Mouse (Mus musculus): Measurements from ENCODE around the gene Tmem38b.
"Not testable (repeated sequence)": the region's sequence is repeated elsewhere in the genome, so short reads cannot be mapped to it uniquely, and the experiment has no call there.

Gene Tmem38b

DNA sequence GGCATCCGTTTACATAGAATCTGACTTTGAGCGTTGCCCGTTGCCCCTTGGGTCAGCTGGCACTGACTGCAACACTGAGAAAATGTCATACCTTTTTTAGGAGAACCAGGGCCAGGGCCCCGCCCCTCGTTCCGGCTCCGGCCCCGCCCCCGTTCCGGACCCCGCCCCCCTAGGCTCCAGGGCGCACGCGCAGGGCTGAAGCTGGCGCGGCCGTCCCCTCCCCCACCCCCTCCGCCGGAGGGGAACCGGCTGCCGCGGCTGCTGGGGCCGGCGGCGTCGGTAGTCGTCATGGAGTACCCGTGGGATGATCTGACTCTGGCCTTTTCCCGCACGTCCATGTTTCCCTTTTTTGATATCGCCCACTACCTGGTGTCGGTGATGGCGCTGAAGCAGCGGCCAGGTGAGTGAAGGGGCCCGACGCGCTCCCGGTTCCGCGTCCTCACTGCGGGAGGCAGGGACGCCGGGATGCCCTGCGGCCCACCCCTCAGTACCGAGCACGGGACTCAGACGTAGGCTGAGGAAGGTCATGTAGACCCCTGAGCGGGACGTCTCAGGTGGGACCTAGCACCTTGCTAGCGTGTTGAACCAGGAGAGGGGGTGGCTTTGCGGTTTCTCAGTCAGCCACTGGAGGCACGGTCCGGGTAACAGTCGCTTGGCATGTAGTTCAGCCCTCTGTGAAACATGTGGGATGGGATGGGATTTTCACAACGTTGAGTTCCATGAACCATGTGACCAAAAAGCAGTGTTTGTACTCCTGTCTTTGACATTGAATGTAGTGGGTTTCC lies at the start of gene Tmem38b:
Gene Tmem38b (plus strand): TSS at position 225 of the 785 bp plus-strand sequence.
- peak; percentile 33 to 63 for DNase-seq (ENCODE audit: low spot score in 2 of 2)

DNA sequence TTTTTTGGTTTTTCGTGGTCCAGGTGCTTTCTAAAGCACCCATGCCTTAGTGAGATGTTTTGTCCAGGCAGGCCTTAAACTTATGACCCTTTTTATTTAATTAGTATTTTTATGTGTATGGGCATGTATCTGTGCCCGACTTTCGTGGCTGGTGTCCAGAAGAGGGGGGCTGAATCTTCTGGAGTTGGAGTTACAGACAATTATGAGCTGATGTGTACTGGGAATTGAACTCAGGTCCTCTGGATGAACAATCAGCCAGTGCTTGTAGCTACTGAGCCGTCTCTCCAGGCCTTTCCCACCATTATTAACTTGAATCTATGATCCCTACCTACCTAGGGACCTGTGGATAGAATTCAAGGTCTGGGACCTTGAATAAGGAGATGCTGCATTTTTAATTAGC lies 44.4 kb upstream of the Tmem38b start:
- DNase-seq (ENCODE audit: low spot score in 2 of 2), result no peak

DNA sequence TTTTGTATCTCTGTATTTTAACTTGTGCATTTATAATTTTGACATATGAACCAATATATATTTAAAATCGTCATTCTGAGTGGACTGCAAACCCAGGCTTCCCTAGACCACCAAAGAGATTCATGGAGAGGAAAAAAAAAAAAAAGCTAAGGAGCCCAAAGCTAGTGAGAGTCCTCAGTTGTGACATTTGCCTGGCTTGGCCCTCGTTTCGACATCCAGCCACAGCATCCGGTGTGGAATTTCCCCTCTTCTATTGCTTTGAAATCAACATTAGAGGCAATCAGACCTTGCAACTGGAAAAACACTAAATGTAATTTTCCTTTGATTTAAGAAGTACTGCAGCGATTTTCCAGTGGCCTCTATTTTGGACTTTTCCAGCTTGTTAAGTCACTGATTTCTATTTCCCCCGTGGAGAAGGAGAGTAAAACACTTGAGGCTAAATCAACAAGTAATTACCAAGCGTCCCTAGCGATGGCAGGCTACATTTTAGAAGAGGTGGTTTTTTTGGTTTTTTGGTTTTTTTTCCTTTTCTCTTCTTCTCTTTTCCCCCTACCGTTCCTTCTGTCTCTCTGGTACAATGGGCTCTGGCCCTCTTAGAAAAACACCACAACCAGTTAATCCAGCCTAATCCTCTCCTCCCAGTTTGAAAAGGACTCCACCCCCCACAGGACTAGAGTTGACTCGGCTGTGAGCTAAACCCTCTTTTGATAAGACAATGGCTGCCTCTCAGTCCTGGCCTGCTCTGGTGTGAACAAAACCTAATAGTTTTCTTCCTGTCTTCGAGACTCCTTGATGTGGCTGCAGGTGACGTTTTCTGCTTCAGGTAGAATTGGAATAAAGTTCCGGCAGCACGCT lies 43.4 kb upstream of the Tmem38b start:
- DNase-seq (ENCODE audit: low spot score in 2 of 2), result no peak

DNA sequence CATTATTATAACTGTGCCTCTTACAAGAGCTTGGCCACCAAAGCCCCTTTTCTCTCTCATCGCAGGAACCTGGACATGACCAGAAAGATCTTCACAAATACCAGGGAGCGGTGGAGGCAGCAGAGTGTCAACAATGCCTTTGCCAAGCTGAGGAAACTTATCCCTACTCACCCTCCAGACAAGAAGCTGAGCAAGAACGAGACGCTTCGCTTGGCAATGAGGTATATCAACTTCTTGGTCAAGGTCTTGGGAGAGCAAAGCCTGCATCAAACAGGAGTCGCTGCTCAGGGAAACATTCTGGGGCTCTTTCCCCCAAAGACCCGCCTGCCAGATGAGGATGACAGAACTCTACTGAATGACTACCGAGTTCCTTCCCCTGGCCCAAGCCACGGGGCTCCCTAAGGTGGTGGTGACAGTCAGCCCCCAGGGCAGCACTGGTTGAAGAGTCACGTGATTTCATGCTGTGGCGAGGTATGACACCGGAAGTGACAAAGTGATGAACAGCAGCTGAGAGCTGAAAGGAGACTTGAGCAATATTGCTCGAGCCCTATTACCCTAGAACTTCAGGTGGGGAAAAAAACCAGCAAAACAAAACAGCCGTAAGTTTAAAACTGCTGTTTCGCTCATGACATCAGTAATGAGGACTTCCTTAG lies 40.0 kb upstream of the Tmem38b start:
- no peak for DNase-seq (ENCODE audit: low spot score in 2 of 2)

DNA sequence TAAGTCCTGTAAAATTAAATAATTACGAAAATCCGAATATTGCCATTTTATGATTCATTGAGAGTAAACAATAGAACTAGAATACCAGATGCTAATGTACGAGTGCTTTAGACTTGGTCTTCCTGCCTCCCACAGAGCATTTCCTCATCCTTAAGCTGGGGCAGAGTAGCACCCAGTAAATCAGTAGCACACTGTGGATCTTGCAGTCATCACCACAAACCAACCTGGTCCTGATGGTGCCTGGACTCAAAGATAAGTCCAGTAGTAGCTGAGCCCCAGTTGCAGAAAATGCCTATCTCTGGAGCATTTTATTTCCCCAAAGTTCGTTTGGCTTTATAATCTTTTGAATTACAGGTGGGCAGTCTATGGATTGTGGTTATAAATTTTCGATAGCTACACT lies 39.0 kb upstream of the Tmem38b start:
- DNase-seq (ENCODE audit: low spot score in 2 of 2), result no peak

DNA sequence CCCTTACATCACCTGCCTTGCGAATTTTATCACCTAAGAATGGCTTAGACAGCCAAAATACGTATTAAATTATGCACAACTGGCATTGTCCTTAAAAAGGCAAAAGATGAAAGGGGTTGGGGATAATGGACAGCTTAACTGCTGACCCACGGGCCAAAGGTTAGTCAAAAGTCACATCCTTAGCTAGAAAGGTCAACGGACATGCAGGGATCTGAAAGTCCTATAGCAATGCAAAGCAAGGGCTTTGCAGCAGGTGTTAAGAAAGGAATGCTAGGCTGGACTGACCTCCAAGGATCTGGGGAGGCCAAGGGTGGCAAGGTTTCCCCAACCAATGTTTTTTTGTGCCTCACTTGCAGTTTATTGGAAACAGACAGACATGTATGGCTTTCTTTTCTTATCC lies 36.5 kb upstream of the Tmem38b start:
- DNase-seq (ENCODE audit: low spot score in 2 of 2), result no peak

DNA sequence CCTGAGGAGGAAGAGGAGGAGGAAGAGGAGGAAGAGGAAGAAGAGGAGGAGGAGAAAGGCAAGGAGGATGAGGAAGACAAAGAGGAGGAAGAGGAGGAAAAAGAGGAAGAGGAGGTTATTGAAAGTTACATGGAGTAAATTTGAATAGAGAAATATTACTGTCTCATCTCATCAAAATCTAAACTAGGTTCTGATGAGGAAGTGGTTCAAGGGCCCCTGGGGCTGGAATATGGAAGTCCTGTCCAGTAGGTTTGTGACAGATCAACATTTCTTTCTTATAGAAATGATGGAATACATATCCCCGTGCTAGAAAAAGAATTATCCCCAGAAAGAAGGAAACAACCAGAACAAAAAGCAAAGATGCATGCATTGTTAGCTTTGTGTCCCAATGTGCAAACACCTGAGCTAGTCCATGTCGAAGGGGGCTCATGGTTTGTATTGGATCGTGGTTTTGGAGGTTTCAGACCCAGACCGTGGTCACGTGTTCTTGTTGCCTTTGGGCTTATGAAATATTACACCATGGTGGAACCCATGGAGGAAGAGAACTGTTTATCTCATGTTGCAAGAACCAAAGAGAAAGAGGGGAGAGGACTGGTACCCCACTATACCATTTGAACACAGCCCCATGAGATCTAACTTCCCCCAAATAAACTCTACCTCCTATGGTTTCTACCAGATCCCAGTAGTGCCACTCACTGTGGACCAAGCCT lies 31.4 kb upstream of the Tmem38b start:
- no peak for DNase-seq (ENCODE audit: low spot score in 2 of 2)

DNA sequence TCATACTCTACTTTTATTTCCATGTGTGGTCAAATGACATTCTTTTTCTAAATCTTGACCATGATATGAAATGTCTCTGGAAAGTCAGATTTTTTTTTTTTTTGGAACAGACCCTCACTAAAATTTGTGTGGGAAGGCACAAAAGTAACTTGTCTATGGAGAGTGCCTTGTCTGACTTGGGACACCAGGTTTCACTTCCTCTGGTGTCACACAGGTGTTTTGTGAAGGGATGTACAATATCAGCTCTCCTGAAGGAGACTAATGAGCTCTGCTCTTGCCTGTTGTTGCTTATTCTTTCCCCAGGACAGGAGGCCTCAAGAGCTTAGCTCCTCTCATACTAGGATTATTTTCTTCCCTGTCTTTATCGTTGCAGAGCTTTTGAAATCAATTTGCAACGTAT lies 30.8 kb upstream of the Tmem38b start:
- DNase-seq (ENCODE audit: low spot score in 2 of 2), result no peak

DNA sequence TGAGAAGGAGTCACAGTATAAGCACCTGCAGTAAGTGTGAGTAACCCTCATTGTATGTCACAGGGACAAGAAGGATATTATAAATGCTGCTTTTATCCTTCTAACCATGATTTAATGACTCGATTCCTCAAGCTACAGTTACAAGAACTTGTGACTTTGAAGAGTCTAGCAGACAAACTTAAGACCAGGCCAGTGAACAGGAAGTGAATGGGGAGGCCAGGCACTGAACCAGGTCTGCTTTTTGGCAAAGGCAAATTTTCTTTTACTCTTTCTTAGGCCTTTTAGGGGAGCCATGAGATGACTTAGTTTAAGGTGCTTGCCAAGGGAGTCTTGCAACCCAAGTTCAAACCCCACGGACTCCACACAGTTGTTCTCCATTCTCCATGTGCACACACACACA lies 30.1 kb upstream of the Tmem38b start:
- DNase-seq (ENCODE audit: low spot score in 2 of 2), result no peak

DNA sequence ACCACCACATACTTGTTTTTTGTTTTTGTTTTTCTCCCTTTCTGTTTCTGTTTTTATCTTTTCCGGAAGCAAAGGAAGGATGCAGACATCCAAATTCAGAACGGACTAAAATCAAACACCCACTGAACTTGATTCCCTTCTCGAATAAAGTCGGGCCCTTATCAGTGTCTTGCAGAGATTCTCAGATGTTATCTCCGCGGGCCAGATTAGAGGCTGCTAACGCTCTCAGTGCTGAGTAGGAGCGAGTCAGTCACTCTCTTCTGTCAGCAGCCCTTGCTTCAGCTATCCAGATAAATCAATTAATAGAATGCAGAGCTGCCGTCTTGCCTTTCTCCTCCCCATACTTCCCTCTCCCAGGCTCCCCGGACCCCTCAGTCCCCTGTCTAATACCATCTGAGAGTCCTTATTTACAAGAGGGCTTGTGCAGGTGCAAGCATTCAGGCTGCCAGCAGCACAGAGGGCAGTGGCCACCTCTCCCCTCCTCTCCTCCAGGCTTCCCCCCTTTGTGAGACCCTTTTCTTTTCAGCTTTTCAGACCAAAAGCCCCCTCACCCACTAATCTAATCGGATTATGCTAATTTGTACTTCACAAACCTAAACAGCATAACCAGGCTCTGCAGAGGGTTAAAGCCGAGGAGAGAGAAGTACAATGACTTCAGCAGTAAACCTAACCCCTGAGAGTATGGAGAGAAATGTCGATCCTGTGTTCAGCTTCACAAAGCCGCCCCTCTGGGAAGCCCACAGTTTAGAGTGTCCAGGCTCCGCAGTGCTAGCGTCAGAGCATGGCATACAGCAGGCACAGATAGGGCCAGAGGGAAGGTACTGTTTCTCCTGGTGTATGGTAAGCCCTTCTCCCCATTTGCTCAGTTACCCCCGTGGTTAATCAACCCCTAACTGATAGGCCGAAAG lies 28.7 kb upstream of the Tmem38b start:
- no peak for DNase-seq (ENCODE audit: low spot score in 2 of 2)

DNA sequence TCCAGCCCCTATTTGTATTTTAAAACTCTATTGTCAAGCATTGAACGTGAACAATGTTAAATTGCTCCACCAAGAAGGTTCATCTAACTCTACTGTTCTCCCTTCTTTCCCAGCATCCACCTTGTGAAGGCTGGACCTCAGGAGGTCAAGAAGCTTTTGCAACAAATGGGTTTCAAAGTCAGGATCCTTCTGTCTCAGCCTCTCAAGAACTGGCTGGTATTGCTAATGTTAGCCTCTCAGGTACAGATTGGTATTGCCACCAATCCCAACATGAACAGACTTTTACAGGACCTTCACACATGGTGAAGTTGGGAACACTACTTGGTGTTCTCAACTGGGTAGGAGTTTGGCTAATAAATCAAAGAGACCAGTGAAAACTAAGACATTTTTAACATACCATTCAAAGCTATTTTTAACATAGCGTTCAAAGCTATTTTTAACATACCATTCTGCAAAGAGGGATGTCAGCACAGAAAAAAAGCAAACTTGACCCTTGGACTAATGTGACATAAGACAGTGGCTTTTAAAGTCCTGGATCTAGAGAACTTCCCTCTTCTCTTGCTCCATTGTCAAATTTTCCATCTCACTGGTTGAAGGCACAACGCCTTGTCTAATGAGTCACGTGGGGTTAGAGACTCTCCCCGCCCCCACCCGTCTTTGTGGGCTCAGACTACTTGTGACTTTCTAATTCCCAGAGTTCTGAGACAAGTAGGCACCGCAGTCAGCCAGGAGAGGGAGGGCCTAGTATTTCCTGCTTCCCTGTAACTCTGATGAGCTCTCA lies 26.8 kb upstream of the Tmem38b start:
- no peak for DNase-seq (ENCODE audit: low spot score in 2 of 2)

DNA sequence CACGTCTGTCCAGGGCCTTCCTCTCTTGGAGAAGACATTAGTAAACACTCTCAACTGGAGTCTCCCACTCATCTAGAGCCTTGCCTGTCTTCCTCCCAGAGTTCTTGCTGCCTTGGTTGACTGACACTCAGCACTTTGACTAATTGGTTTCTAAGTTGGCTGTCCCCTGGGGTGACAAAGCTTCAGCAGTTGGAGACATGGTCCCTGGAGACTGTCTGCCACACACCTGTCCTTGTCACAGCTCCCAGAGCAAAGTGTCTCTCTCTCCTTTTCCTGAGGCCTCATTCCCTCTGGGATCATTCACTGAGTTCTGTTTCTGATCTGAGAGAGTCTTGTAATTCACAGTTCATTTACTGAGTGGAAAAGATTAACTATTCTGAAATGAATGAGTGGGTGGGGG lies 26.1 kb upstream of the Tmem38b start:
- DNase-seq (ENCODE audit: low spot score in 2 of 2), result no peak

DNA sequence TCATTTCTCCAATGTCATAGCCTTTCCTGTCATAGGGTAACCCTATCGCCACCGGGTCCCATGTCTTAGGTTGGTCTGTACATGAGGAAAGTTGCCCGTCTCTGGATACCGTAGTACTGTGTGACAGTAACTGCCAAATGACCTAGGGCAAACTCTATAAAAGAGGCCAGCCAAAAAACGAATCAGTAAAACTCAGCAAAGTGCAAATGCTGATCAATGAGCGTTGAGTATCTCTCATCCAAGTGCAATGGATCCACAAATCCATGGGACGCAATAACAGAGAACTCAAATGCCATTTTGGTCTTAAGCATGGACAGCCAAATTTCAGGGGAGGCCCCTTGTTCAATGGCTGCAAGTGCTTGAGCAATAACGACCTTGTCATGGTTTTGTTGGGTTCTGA lies 22.2 kb upstream of the Tmem38b start:
- not testable (repeated sequence) for DNase-seq (ENCODE audit: low spot score in 2 of 2)

DNA sequence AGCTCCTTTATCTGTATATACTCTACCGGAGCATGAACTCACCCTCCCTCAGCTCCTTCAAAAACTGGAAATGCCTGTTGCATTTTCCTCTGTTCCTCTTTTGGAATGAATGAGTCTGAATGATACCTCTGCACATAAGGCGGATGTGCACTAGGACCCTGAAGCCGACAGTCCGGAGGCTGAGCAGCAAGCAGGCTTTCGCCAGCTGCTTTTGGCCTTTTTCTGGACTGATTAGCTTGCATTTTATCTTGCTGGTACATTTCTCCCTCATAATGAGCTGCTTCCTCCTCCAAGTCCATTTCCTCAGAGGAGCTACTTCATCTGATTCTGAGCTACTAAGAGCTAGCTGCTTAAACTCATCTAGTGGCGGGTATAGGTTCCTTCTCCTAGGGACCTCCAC lies 19.4 kb upstream of the Tmem38b start:
- not testable (repeated sequence) for DNase-seq (ENCODE audit: low spot score in 2 of 2)

DNA sequence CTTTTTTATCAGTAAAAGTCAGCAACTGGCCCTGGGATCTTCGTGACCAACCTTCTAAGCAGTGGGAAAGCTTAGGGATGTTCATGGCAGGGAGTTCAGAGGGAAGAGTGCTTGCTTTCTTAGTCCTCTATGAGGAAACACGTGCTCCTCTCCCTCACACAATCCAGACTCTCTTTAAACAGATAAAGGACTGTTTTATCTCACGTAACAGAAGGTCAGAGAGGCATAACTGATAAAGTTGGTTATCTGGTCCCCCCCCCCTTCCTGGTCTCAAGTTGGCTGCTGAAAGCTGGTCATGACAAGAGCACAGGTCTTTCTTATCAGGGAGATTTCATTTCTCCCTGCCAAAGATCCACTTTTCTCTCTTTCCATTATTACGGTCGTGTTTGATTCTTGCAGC lies 7.5 kb upstream of the Tmem38b start:
- DNase-seq (ENCODE audit: low spot score in 2 of 2), result no peak

DNA sequence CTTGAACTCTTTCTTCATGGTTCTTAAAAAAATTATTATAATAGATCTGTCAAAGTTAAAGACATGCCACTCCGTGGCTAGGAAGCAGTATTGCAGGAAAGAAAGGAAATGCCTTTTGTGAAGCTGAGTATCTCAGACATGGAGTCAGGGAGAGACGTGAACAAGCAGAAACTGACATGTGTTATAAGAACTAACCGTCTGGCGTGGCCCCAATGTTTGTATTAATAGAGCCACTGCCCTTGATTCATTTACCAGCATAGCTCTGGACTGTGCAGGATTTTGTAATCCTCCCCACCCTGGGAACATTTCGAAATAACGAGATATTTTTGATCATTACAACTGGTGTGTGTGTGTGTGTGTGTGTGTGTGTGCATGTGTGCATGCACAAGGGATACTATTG lies 2.1 kb upstream of the Tmem38b start:
- DNase-seq (ENCODE audit: low spot score in 2 of 2), result no peak

DNA sequence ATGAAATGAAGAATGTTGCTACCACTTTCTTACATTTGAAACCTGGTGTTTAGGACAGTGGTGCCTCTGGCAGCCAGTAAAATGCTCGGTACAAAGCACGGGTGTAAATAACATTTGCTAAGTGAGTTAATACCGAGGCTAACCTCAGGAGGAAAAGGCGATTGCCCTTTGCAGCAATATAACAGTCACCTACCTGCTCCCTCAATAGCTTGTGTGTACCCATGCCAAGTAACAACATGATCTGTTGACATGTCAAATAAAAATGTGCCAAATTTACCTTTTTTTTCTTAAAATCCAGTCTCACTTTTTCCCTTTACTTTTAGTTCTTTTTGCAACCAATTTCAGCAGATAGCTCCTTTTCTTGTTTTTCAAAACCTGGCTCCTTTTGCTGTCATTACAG lies 1.0 kb upstream of the Tmem38b start:
- DNase-seq (ENCODE audit: low spot score in 2 of 2), result no peak

DNA sequence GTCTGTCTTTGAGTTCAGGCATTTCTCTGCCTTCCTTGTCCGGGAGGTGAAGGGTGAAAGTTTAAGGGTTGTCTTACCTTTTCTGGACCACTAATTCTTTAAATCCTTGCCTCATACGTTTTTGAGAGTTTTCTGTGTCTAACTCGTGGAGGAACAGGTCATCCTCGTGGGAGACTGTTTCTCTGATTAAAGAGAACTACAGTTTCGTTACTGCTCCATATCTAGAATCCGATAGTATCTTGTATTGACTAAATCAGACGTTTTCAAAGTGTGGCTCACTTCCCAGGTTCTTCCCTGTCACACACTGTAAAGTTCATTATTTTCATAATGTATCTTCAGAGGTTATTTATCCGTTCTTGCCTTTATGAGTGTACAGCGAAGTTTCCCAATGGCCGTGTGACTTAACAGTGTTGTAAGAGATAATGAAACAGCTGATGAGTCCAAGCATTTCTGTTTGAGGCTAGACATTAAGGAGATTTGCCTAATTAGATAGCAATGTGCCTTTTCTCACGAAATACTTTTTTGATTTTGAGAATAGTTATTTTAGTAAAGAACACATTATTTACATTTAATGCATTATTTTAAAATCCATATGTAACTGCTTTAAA lies 900 bp downstream of the Tmem38b start:
- no peak for DNase-seq (ENCODE audit: low spot score in 2 of 2)

DNA sequence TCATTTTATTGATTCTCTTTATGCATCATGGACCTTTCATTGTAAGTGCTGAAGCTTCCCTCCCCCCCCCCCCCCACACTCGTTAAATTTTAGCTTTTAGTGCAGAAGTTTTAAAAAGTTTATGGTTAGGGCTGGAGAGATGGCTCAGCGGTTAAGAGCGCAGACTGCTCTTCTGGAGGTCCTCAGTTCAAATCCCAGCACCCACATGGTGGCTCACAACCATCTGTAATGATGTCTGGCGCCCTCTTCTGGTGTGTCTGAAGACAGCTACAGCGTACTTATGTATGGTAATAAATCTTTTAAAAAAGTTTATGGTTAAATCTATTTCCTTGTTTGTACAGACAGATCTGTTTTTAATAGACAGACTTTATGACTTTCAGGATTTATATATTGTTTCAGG lies 2.0 kb downstream of the Tmem38b start:
- no peak for DNase-seq (ENCODE audit: low spot score in 2 of 2)

DNA sequence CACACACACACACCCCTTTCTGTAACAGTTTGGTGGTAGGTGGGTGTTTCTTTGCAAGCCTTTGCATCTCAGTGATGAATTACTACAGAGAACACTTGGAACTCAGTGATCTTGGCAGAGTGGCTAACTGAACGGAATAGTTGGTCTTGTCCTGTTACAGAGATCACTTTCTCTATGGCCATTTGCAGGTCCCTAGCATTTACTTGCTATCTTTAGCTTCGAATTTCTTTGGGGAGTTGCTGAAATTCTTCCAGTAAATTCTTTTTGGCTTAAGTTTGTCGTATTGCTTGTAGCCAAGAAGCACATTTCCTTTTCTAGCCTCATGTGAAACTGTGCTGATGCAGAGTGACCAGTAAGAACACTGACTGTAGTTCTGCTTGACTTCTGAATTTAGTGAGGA lies 3.1 kb downstream of the Tmem38b start:
- DNase-seq (ENCODE audit: low spot score in 2 of 2), result no peak

Data from frontal cortex, postnatal 10 days (tissue).